Mouse (Mus musculus) mature B cell (primary cell): ENCODE measurements around the gene Srsf10.

ENCODE experiments used
- in situ Hi-C: fragments of 300-500 bp; cut with MboI; formaldehyde crosslinking; loops from 2 replicates; pipeline ENCODE4 v1.14.3; 2019

The Srsf10 gene

DNA sequence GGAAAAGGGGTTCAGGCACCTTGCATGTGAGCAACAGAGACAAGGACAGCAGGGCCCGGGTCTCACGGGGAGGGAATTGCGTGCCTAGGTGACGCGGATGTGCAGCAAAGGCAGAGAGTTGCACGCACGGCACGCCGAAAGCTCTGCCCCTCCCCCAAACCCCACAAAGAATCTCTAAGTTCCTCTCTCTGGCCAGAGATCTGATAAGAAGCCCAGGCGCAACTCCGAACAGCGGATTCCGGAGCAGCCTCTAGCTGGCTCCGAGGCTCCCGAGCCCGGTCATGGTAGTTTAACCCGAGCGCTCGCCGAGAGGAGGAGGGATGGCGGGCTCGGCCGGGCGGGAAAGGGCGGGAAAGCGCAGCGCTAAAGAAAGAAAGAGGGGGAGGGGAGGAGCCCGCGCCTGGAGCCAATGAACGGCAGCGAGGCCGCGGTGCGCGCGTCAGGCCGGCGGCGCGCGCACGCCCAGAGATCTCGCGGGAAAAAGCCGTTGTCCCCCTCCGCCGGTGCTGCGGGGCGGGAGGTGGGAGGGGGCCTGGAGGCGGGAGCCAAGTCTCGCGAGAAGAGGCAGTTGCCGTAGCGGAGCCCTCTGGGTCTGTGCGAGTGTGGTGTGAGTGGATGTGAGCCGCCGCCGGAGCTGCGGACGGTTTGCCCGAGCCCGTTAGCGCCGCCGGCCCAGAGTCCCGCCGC lies at the start of gene Srsf10:
Gene Srsf10, plus strand, starts transcription at position 212 of the 687 bp plus-strand sequence.
- in situ Hi-C loops: no loop called here

DNA sequence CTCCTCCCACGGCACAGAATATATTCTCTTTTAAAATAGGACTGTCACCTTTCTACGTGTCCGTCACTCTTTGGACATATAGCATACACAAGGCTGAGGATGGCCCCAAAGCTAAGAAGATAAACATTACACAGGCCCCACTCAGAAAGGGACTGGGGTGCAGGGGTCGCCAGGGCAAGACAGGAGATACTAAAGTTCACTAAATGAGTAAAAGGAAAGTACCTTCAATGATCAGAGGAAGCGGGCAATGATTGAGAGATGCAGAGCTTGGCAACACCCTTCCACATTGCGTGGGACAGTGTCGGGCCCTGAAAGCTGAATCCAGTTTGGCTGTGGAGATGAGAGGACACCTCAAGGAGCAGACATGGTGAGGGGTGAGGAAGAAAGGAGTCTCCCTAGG lies 40.7 kb upstream of the Srsf10 start:
- in situ Hi-C loops: no loop called here

DNA sequence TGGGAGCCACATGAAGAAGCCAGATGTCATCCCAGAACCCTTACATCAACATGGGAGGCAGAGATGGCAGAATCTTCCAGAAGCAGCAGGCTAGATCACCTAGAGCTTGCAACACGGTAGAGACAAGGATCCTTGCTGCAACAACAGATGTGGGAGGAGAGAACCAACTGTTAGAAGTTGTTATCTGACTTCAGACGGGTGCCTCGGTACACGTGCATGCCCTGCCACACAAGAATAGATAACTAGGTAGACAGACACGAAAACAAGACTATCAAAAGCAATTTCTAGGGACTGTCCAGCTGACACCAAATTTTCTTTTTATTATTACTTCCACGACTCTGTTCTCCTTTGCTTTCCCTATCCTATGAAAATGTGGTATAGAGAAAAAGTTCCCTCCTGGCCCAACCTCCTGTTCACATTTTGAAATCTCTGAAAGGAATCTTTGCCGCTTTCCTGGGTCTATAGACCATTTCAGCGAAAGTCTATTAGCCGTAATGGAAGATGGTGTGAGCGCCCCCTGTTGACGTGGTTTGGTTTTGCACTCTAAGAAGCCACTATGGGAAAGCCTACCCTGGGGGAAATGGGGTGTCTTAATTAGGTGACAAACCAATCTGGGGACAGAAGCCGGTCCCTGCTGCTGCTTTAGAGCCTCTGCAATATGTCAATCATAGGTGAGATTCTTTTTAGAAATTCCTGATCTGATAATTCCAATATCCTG lies 38.5 kb upstream of the Srsf10 start:
- in situ Hi-C loops: no loop called here

DNA sequence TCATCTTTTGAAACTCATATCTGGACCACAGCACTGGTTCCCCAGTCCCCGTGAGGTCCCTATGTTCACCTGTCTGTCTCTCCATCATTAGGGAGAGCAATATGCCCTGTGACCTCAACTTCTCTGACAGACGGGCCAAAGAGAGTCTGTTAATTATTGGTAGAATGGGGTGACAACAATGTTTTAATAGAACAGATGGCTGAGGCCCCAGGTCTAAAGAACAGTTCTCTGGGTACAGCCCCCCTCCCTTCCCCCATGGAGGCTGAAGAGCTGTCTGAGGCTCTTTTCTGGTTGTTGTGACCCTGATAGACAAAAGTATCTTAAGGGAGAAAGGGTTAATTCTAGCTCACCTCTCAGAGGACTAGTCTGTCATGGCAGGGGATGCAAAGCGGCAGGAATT lies 37.2 kb upstream of the Srsf10 start:
- in situ Hi-C loops: no loop called here

DNA sequence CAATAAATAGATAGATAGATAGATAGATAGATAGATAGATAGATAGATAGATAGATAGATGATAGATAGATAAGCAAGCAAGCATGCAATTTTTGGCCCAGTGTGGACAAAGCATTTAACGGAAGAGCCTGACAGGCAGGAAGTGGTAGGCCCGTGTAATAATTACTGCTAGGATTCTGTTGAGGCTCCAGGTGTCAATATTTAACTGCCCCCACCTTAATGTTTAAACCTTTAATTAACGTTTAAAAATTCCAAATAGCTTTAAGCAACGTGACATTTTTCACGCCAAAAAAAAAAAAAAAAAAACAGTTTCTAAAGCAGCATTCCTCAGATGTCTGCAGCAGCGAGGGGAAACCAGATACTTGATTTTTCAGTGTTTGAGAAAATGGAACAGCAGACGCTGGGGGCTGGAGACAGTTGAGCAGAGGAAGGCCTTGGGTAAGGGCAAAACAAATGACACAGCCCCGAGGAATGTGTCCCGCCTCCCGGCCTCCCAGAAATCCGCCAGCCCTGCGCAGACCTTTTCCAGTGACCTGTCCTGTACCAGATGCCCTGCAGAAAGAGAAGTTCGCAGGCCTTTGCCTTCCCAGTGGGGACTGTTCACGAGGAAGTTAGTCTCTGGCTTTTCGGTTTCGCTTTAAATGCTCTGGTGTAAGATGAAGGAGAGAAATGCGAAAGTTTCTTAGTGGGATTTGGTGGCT lies 35.6 kb upstream of the Srsf10 start:
- in situ Hi-C loops: no loop called here

DNA sequence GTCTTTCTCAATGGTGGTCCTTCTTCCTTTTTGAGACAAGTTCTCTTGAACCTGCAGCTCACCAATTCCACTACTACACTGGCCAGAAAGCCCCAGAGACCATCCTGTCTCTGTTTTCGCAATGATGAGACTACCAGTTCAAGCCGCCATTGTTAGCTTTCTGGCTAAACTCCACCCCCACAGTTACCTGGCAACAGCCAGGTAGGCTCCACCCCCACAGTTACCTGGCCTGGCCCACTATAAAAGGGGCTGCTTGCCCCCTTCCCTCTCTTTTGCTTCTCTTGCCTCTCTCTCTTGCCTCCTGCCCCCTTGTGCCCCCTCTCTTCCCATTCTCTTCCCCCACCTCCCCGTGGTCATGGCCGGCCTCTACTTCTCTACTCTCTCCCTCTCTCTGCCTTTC lies 33.8 kb upstream of the Srsf10 start:
- in situ Hi-C loops: no loop called here

DNA sequence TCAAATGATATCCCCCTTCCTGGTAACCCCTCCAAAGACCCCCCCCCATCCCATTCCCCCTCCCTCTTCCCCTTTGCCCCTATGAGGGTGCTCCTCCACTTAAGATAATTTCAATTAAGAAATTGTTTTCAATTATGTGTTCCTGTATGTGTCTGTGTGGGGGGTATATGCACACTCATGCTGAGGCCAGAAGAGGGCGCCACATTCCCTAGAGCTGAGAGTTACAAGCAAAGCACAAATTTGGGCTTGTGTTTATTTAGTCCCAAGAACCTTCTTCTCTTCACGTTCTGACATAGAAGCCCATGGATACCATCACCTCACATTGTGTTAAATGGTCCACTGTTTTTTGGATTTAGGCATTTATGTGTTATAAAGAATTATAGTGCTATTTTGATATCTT lies 32.2 kb upstream of the Srsf10 start:
- in situ Hi-C loops: no loop called here

DNA sequence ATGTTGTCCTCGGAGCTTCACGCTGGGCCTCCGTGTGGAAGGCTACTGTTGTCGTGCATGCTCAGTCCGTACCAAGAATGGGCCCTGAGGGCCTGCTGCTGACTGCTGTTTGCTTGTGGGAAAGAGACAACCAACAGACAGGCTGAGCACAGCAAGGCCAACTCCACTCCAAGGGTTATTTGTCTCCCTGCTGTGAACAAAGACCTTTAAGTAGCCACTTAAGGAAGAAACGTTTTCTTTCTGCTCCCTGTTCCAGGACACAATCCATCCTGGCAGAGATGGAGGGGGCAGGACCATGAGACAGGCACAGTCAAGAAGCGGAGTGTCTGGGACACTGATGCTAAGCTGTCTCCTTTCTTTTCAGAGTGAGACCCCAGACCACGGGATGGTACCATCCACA lies 31.3 kb upstream of the Srsf10 start:
- in situ Hi-C loops: no loop called here

DNA sequence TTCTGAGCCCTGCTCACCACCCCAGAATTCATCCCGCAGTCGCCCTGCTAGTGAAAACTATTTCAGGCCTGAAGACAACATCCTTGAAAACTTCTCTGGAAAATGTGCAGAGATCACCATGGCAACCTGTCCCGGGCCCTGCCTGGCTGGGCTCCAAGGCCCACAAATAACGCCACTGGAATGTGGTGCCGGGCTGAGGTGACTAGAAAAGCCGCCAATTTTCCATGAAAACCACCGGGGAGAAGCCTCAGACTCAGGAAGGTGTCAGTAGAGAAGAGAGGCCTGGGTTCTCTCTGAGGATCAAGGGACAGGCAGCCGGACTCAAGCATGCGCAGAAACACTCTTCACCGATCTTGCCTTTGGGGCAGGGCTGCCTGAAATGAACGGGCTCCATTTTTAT lies 27.1 kb upstream of the Srsf10 start:
- in situ Hi-C loops: no loop called here

DNA sequence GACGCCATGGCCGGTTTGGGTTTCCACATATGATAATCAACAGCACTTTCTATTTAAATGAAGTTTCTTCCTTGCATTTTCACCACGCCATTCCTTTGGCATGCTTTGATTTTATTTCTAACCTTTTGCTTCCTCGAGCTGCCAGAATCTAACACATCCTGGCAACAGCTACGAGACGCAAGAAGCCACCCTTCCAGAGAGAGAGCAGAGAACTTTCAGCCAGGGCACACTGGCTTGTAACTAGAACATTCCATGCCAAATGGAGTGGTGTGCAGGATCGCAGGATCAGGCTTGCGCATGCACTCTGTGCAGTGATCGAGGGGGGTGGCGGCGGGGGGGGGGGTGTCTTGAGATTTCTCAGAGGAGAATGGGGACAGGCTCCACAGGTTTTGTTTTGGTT lies 23.5 kb upstream of the Srsf10 start:
- in situ Hi-C loops: no loop called here

DNA sequence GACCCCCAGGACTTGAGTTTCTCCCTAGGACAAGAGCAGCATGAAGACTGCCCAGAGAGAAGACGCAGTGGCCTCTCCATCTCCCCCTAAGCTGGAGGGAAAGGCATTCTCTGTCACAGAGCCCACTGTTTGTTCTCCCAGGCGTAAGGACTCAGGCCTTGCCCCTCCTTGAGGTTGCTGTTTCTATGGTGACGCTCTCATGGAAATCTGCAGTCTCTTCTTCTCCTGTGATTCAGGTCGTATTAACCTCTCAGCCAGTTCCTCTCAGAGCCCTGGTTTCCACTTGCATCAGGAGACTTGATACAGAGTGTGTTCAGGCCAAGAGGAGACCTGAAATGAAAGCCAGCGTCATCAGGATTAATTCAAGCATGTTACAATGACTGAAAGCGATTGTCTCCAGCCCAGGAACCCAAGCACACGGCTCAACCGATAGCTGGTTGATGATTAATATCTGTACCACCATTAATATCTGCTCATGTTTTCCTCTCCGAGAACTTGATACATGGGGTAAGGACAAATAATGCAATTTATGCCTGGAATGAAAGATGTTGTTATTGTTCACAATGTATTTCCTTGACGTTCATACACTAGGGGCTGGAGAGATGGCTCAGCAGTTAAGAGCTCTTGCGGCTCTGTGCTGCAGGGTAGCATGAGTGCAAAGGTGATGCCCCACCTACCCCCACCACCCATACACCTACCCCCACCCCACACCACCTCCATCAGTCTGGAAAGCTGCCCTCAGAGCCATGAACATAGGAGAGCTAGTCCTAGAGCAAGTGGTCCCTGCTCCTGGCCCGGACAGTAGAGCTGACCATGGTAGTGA lies 22.0 kb upstream of the Srsf10 start:
- in situ Hi-C loops: no loop called here

DNA sequence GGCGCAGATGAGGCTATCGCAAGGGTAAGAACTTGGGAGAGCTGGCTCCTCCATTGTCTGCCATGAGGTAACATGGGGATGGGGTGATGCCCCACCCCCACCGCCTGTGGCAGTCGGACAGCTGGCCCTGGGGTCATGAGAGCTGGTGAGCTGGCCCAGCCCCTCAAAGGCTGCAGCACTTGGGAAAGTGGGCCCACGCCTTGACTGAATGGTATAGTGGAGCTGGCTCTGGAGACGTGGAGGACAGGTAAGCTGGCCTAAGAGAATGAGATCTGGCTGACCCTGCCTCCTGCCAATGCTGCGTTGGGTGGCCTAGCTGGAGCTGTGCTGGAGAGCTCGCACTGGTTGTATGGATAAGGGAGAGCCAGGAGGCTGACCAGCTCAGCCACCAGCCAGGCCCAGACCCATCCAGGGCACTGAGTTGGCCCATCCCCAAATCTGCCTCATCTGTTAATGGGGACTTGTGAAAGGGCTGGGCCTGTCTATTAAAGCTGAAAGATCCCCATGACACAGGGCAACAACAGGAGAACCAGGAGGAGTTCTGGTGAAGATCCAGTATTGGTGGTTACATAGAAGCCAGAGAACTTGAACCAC lies 21.3 kb upstream of the Srsf10 start:
- in situ Hi-C loops: no loop called here

DNA sequence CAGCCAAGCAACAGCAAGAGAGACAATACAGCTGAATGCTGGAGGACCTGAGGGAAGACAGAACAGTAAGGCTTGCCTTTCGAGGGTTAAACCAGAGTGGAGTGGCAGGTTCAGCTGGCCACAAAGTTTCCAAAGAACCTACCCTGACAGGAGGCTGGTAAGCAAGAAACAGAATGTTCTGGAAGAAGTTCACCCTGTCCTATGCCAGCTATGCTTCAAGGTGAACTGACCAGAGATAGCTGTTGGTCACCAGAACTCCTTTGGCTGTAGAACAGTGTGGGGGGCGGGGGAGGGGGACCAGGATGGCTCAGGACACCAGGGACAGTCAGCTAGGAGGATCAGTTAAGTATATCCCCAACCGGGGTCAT lies 16.6 kb upstream of the Srsf10 start:
- in situ Hi-C loops: no loop called here

DNA sequence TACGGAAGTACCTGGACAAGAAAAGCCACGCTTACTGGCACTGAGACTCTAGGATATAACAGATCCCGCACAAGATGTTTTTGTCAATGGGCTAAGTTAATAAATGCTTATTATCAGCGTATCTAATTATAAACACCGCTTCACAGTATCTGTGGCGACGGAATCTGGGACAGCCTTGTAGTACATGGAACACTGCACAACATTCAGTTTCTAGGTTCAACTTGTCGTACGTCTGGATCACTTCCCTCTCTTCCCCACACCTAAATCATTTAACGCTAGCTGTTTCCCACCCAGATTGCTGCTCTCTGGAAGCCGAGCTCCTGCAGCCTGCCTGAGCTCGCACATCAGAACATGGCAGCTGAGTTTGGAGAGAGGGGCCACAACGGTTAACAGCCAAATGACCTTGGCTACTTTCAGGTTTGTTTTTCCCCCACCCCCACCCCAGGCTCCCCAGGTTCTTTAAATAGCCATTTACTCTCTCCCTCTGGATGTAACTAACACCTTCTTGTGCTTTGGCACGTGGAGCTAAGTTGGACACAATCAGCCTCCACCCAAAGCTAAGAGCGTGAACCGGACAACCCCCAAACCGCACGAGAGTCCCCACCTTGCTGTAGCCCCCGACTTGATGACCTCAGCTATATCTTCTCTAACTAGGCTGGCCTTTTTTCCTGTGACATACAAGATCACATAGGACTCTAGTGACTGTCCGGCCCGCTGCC lies 16.1 kb upstream of the Srsf10 start:
- in situ Hi-C loops: no loop called here

DNA sequence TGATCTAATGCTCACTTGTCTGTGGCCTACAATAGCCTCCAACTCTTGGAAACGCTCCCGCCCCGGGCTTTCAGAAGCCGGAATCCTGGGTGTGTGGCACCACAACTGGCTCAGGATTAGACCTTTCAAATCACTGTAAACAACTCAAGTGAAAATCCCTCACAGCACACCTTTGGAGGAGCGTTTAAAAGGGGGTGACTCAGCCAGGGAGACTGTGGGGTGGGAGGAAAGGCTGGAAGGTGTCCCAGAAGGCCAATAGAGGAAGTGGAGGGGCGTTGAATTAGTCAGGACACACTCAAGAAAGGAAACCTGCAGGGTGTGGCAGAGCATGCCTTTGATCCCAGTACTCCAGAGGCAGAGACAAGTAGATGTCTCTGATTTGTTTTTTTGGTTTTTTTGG lies 11.1 kb upstream of the Srsf10 start:
- in situ Hi-C loops: no loop called here

DNA sequence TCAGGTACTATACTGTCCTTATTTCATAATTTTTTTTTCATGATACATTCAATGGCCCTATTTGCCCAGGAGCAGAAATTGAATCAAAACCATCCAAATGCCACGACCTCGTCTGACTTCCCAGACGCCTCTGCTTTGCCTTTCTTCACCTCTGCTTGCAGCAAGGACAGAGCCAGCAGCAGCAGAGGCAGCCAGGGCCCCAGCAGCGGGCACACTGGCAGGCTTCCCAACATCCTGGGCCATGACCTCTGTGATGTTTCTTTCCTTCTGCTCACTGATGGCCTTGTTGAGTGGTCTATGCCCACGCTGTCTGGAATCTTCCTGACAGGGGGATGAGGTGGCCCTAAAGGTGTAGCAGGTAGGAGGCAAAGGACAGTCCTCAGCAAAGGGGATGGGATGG lies 8.0 kb upstream of the Srsf10 start:
- in situ Hi-C loops: no loop called here

DNA sequence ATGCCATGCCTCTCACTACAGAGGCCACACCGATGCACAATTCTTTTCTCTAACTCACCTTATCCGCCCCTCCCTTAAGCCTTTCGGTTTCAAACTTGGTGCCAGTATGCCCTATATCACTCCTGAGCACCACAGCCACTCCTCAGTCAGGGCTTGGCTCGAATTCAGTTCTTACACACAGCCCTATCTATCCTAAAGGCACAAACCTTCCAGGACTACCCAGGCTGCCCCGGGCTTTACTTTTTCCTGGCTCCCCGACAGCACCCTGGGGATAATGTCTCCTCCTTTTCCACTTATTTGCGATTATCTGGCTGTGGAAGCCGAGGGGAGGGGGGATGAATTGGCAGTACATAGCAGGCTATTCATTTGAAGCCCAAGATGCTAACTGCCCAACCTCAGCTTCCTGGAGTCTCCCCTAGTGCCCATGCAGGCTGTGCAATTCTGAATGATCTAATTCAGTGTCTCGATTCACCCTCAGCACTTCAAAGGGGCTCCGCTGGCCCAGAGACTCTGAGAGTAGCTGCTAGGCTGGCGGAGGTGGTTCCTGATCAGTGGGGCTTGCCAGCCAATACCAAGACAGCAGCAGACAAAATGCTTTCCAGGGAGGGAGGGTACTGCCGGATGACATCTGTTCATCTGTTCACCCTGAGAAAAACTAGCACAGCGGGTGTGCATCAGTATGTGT lies 5.0 kb upstream of the Srsf10 start:
- in situ Hi-C loops: no loop called here

DNA sequence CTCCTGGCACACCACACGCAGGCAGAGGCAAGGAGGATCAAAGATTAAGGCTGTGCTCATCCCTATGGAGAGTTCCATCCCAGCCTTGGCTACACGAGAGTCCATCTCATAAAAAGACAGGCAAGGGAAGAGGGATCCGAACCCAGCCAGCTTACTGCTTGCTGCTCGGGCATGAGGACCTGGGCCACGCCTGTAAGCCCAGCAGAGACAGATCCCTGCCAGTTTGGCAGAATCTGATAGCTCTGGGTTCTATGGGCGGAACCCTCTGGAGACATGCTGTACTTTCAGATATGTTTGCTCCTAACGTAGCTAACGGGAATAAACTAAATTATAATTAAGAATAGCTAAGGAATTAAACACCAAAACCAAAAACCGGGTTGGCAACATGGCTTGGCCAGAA lies 3.6 kb upstream of the Srsf10 start:
- in situ Hi-C loops: no loop called here

DNA sequence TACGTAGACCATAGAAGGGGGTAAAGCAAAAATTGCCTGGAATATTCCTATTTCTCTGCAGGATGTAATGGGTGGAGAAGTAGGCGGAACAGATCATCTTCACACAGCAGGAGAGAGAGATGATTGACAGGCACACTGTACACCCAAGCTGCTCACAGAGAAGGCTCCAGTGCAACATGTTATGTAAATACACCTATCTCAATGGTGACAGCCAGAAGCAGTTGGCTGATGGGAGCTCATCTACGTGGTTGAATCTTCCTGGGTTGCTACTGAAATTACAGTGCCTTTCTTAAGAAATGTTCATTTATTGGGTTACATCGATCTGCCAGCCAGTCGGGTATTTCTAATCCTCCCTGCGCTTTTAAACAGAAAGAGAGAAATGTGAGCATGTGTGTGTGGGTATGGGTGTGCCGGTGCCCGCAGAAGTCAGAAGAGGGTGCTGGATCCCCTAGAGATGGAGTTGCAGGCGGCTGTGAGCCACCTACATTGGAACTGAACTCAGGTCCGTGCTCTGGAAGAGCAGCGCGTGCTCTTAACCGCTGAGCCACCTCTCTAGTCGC lies 1.5 kb upstream of the Srsf10 start:
- in situ Hi-C loops: no loop called here

DNA sequence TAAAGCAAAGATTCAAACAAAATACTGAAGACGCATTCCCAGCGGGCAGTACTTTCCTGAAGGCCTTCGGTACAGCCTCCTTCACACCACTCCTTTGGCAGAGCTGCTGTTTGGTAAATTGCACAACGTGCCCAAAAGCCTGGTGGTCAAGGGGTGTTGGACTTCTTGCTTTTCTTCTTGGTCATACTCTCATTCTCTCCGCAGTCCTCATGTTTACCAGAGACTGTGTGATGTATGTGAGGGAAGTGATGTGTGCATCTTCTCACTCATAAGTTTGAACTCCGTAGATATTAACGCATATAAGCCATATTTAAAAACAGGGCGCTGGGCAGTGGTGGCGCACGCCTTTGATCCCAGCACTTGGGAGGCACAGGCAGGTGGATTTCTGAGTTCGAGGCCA lies 917 bp upstream of the Srsf10 start:
- in situ Hi-C loops: no loop called here
